Mouse (Mus musculus) intestine, embryonic 16.5 days (tissue): ENCODE results near the gene Proca1. TPM values are rescaled to one million over a fixed set of nuclear protein-coding genes. Genes with fewer than 3 reads are reported as not detected.
"Not testable (repeated sequence)": the region's sequence is repeated elsewhere in the genome, so short reads cannot be mapped to it uniquely, and the experiment has no call there.

Source experiments
- ATAC-seq: fragments of 200-750 bp; cut with Nextera tagmentation; 2 replicates; pipeline ENCODE4 v1.8.0; 2017; ENCODE audit warnings: moderate TSS enrichment, moderate library complexity
- H3K27ac ChIP-seq: fragments of 300-500 bp; sonication (generic); 2 replicates; pipeline ENCODE4 v1.5.1; 2014; ENCODE audit warnings: mild to moderate bottlenecking, low read length
- H3K27me3 ChIP-seq: fragments of 300-500 bp; sonication (generic); replicated peaks from 2 replicates; pipeline ENCODE4 v1.6.1; 2014; ENCODE audit warnings: low read length, control low read depth, mixed read lengths; ENCODE audit not compliant: control insufficient read depth, insufficient read depth
- H3K36me3 ChIP-seq: fragments of 300-500 bp; sonication (generic); 2 replicates; pipeline ENCODE4 v1.6.1; 2014; ENCODE audit warnings: low read length, control low read depth; ENCODE audit not compliant: control insufficient read depth, insufficient read depth
- H3K4me1 ChIP-seq: fragments of 300-500 bp; sonication (generic); 2 replicates; pipeline ENCODE4 v1.6.1; 2014; ENCODE audit warnings: low read length, control low read depth, mixed read lengths; ENCODE audit not compliant: control insufficient read depth, insufficient read depth
- H3K4me2 ChIP-seq: fragments of 300-500 bp; sonication (generic); 2 replicates; pipeline ENCODE4 v1.6.1; 2014; ENCODE audit warnings: low read depth, low read length, control low read depth
- H3K4me3 ChIP-seq: fragments of 300-500 bp; sonication (generic); 2 replicates; pipeline ENCODE4 v1.5.1; 2014; ENCODE audit warnings: mild to moderate bottlenecking, low read length
- H3K9ac ChIP-seq: fragments of 300-500 bp; sonication (generic); 2 replicates; pipeline ENCODE4 v1.6.1; 2014; ENCODE audit warnings: low read depth, low read length
- H3K9me3 ChIP-seq: fragments of 300-500 bp; sonication (generic); 2 replicates; pipeline ENCODE4 v1.6.1; 2016; ENCODE audit warnings: low read length, control low read depth; ENCODE audit not compliant: control insufficient read depth
- WGBS: fragments of 180-500 bp; shearing (Covaris S2); extraction: QIAGEN DNeasy Blood & Tissue Kit; methylation state at CpG from one replicate; pipeline ENCODE4 v1.1.7; 2014; 5-methylcytosine and 5-hydroxymethylcytosine counted together
- polyA plus RNA-seq: library from polyadenylated mRNA; unstranded; fragments of >200 nt; fragmentation: Nextera tagmentation; extraction: Ambion mirVana; gene quantifications from 2 replicates; pipeline ENCODE4 v1.2.1, GENCODE M21; 2015

Gene Proca1
- polyA plus RNA-seq, 1 experiment from 2014 or later, result 1.8 TPM

DNA sequence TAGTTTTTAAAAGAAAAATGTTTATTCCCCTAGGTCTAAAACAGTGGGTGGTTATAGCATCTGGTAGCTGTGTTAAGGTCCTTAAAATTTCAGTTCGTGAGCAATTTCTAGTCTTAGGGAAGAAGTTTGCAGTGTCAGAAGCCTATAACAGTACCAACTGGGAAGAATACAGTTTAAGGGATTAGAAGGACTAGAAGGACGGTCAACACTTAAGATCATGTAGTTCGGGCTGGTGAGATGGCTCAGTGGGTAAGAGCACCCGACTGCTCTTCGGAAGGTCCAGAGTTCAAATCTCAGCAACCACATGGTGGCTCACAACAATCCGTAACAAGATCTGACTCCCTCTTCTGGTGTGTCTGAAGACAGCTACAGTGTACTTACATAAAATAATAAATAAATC, 8.5 kb upstream of the Proca1 start:
- H3K9me3 ChIP-seq, H3K27me3 ChIP-seq, H3K36me3 ChIP-seq, H3K4me2 ChIP-seq, ATAC-seq, H3K4me3 ChIP-seq, H3K9ac ChIP-seq, H3K27ac ChIP-seq: not testable (repeated sequence)
- H3K4me1 ChIP-seq, result peaks cover 28% of the 10 kb centered on the region
- 90% methylated on average over 6 of the region's 6 CpGs for WGBS

DNA sequence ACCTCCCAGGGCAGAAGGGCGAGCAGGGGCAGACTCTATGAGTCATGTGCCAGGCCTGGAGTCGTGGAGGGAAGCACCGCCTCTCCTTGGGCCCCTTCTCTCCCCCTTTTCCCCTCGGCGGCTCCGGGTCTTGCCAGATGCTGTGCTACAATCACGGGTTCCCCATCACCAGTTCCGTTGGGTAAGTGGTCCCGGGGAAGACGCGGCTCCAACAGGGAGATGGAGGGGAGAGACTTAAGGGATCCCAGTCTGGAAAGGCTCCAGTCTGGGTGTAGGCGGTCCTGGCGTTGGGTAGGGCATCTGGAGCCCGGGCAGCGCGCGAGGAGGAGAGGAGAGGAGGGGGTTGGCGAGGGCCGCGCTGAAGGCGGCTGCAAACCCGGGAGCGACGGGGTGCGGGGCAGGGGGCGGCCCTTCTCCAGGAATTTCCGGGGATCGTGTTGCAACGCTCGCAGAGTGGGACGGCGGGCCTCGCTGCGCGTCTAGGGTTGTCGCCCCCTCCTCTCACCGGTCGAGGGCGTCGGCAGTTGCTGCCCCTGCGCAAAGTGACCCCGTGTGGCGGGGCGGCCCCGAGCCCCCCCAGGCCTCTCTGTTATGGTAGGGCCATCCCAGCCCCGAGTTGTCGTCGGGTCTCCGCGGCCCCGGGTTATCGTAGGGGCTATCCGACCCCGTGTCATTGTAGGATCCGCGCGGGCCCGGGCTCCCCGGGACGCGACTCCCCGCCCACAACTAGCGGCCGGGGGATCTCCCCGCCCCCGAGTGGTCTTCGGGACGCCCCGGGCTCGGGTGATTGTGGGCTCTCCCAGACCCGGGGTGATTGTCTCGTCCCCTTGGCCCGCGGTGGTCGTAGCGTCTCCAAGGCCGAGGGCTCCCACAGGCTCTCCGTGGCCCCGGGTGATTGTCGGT, 4.6 kb upstream of the Proca1 start, which contains the start of gene Rab34:
Gene Rab34, plus strand, starts transcription at position 100 of the 903 bp plus-strand sequence.
- H3K9ac ChIP-seq, result peak within 1 kb of the TSS; percentile 87
- H3K4me2 ChIP-seq, result peak within 1 kb of the TSS; percentile 78
- peak within 1 kb of the TSS; percentile 73 for H3K4me3 ChIP-seq
- no peaks in the 10 kb centered on the region for H3K27me3 ChIP-seq
- peak; percentile 78 for ATAC-seq
- H3K27ac ChIP-seq, result peak within 1 kb of the TSS; percentile 97
- 0 out of 2 replicates have a peak, but pooled peaks cover 7% of the 10 kb centered on the region for H3K36me3 ChIP-seq
- H3K4me1 ChIP-seq, result peaks cover 10% of the 10 kb centered on the region
- under 1% methylated on average over 74 of the region's 80 CpGs for WGBS
- H3K9me3 ChIP-seq, result no peaks in the 10 kb centered on the region

DNA sequence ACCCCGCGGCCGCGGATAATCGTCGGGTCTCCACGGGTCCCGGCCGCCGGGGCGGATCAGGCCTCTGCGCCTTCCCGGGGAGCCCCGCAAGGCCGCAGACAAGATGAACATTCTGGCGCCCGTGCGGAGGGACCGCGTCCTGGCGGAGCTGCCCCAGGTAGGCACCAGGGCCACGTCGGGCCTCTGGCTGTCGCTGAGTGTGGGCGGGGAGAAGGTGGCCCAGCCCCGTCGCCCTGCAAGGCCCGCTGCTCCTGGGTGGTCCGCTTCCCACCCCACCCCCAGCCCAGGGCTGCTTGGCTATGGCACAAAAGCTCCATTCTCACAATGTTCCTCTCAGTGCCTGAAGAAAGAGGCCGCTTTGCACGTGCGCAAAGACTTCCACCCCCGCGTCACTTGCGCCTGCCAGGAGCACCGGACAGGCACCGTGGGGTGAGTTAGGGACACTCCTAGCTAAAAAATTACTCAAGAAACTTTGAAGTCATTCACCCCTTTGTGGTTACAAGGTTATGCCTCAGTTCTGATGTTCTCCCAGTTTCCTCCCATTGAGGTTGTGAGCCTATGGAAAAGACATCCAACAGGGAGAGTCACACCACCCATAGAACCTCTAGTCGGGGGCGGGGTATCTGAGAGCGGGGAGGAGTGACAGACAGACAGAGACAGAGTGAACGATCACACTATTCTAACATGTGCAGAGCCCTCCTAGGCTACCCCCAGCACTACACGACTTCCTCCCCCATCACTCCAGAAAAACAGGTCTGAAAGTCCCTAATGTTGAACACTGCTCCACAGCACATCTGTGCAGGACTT, 3.8 kb upstream of the Proca1 start:
- peak; percentile 76 for ATAC-seq
- WGBS, result 1% methylated on average over 41 of the region's 42 CpGs
- H3K27ac ChIP-seq, result peak overlapping the region; percentile 97

DNA sequence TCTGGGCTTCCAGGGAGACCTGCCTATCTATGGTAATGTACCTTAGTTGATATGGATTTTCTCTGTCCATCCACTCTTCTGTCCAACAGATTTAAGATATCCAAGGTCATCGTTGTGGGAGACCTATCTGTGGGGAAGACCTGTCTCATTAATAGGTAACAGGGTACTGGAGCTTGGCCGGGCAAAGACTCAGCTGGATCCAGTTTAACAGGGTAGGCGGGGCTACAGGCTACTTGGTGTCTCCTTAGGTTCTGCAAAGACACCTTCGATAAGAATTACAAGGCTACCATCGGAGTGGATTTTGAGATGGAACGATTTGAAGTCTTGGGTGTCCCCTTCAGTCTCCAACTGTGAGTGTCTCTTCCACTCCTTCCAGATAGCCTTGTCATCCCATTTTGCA, 3.2 kb upstream of the Proca1 start:
- Histone ChIP-seq H3K27ac (peak overlapping the region; percentile 97), H3K9me3 (no peaks in the 10 kb centered on the region), H3K4me3 (peak overlapping the region; percentile 73), H3K9ac (peak overlapping the region; percentile 87; the same call in 1 of the 2 replicates), H3K27me3 (no peaks in the 10 kb centered on the region), H3K4me2 (peak overlapping the region; percentile 78), H3K36me3 (0 out of 2 replicates have a peak, but pooled peaks cover 7% of the 10 kb centered on the region), H3K4me1 (peaks cover 18% of the 10 kb centered on the region)
- ATAC-seq, result no peak
- 50% methylated on average over 6 of the region's 6 CpGs for WGBS

More for the DNA sequence above, 3.8 kb upstream of the Proca1 start:
- peak overlapping the region; percentile 78 for H3K4me2 ChIP-seq
- 0 out of 2 replicates have a peak, but pooled peaks cover 7% of the 10 kb centered on the region for H3K36me3 ChIP-seq
- H3K27me3 ChIP-seq, result no peaks in the 10 kb centered on the region
- no peaks in the 10 kb centered on the region for H3K9me3 ChIP-seq
- H3K4me1 ChIP-seq, result peaks cover 14% of the 10 kb centered on the region
- peak overlapping the region; percentile 73 for H3K4me3 ChIP-seq
- peak overlapping the region; percentile 87 for H3K9ac ChIP-seq

DNA sequence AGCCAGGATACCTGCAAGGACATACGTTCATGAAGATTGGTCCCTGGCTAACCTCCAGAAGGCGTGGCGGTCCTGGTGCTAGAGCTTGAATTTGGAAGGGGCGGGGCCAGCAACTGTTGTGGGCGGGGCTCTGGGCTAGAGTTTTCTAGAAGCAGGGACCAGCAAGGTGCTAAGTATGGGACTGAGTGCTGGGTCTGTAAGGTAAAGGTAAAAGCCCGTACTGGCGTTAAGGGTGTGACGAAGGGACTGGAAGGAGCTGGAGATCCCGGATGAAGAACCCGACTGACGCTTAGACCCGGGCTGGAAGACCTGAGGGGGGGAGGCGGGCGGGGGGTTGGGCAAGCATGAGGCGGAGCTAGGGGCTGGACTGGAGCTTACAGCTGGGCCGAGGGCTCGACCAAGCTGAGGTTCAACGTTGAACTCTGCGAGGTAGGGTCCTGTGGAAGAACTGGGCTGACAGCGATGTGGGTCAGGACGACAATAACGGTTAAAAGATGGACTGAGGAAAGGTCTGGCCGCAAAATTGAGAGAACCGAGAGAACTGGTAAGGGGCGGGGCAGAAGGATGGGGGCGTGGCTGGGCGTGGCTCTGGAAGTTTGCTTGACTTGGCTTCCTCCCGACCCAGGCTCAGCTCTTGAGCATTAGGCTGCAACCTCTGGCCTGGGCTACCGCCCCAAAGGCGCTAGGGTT, 1.4 kb downstream of the Proca1 start:
- Histone ChIP-seq H3K9ac (peak overlapping the region; percentile 58), H3K36me3 (0 out of 2 replicates have a peak, but pooled peaks cover 7% of the 10 kb centered on the region), H3K9me3 (no peaks in the 10 kb centered on the region), H3K27ac (no peak overlapping the region), H3K4me3 (peak overlapping the region; percentile 57), H3K27me3 (no peaks in the 10 kb centered on the region), H3K4me1 (peaks cover 20% of the 10 kb centered on the region), H3K4me2 (peak overlapping the region; percentile 67)
- 2% methylated on average over 30 of the region's 30 CpGs for WGBS
- peak; percentile 80 for ATAC-seq

DNA sequence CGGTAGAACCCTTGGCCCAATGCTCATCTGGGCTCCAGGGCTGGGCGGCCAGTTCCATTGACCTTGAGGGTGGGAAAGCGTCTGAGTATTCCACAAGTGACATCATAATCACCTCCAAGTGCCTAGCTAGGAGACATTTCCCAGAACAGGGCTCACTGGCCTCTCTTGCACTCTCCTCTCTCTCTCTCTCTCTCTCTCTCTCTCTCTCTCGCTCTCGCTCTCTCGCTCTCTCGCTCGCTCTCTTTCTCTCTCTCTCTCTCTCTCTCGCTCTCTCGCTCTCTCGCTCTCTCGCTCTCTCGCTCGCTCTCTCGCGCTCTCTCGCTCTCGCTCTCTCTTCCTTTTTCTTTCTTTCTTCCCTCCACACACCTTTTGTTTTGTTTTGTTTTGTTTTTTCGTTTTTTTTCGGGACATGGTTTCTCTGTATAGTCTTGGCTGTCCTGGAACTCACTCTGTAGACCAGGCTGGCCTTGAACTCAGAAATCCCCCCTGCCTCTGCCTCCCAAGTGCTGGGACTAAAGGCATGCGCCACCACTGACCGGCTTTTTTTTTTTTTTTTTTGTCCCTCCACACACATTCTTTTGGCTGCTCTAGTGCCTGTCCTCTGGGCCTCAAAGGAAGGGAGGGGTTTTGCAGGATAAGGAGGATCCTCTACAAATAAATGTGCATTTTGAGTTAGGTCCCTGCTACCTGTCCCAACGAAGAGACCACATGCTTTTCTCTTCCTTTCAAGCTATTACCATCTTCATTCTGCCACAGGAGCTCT, 2.1 kb downstream of the Proca1 start:
- Histone ChIP-seq H3K27me3 (no peaks in the 10 kb centered on the region), H3K4me2 (peak overlapping the region; percentile 67), H3K4me1 (peaks cover 13% of the 10 kb centered on the region), H3K9ac (peak overlapping the region; percentile 58), H3K36me3 (0 out of 2 replicates have a peak, but pooled peaks cover 7% of the 10 kb centered on the region), H3K4me3 (peak overlapping the region; percentile 57), H3K9me3 (no peaks in the 10 kb centered on the region), H3K27ac (no peak overlapping the region)
- no peak for ATAC-seq
- 57% methylated on average over 23 of the region's 23 CpGs for WGBS

DNA sequence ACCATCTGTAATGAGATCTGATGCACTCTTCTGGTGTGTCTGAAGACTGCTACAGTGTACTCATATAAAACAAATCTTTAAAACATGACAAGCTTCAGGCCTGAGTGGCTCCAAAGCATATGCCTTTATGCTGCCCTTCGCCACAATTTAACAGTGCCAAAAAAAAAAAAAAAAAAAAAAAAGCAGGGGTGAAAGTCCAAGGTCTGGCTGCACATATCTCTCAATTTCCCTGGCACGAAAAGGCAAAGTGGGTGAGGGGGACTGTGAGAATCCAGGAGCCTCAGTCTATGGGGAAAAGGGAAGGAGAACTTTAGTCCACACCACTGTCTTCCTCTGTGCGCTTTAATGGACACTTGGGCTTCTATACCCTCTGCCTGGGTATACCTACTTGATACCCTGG, 9.2 kb downstream of the Proca1 start:
- no peak overlapping the region for H3K4me2 ChIP-seq
- no peak for ATAC-seq
- H3K4me1 ChIP-seq, result peaks cover 14% of the 10 kb centered on the region
- H3K4me3 ChIP-seq, result no peak overlapping the region
- H3K27me3 ChIP-seq, result no peaks in the 10 kb centered on the region
- H3K36me3 ChIP-seq, result peaks cover 3% of the 10 kb centered on the region; the same call in 1 of the 2 replicates
- H3K9ac ChIP-seq, result no peak overlapping the region
- WGBS, result 67% methylated on average over 3 of the region's 3 CpGs
- H3K27ac ChIP-seq, result no peak overlapping the region
- H3K9me3 ChIP-seq, result no peaks in the 10 kb centered on the region

DNA sequence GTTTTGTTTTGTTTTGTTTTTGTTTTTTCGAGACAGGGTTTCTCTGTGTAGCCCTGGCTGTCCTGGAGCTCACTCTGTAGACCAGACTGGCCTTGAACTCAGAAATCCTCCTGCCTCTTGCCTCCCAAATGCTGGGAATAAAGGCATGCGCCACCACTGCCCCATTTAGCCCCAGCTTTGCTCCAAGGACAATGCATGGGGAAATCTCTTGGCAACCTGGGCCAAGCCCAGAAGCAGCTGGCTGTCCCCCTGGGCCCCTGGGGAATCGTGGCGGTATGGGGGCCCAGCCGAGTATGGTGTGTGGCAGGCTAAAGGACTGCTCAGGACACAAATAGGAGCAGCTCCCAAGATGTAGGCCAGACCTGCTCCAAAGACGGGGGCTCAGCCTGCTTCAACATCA, 11.1 kb downstream of the Proca1 start:
- H3K9me3 ChIP-seq, result no peaks in the 10 kb centered on the region
- ATAC-seq, result no peak
- no peak overlapping the region for H3K4me3 ChIP-seq
- no peak overlapping the region for H3K27ac ChIP-seq
- H3K27me3 ChIP-seq, result no peaks in the 10 kb centered on the region
- peaks cover 14% of the 10 kb centered on the region for H3K4me1 ChIP-seq
- H3K36me3 ChIP-seq, result peaks cover 3% of the 10 kb centered on the region; the same call in 1 of the 2 replicates
- H3K4me2 ChIP-seq, result no peak overlapping the region
- 72% methylated on average over 6 of the region's 6 CpGs for WGBS
- no peak overlapping the region for H3K9ac ChIP-seq
